Mouse (Mus musculus): Measurements from ENCODE around the gene Chia1. TPM values are rescaled to one million over a fixed set of nuclear protein-coding genes. Genes with fewer than 3 reads are reported as not detected.
"Not testable (repeated sequence)": the region's sequence is repeated elsewhere in the genome, so short reads cannot be mapped to it uniquely, and the experiment has no call there.

The Chia1 gene
- polyA plus RNA-seq (2012; ENCODE audit: insufficient read depth, insufficient read length, missing spikeins), result not detected in 2 replicates

DNA sequence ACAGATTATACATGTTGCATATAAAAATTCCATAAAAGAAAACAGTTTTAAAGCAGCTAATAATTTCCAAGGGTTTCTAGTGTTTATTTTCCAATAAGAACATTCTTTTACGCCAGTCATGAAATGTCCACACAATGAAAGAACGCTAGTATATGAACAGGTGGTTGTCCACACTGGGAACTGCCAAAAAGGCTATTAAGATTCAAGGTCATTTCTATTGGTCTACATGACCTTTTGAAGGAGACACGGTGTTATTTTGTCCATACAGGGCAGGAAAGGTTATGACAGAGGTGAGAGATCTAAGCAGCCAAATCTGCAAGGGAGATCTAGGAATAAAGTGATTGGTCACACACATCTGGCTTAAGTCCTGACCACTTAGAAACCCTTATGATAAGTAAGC lies at the start of gene Chia1:
TSS of gene Chia1 (plus strand) at position 301 of the 400 bp plus-strand sequence.
- H3K4me3 ChIP-seq (ENCODE audit: insufficient read depth, low read length), result no peak within 1 kb of the TSS
- TF ChIP-seq CTCF (IDR thresholded peaks at IDR 0.05; ENCODE audit: low read depth, low read length) (no peak), POLR2A (IDR thresholded peaks at IDR 0.05; ENCODE audit: borderline replicate concordance, low read depth, low read length) (no peak)
- no peaks in the 10 kb centered on the region for H3K4me1 ChIP-seq (ENCODE audit: control insufficient read depth, insufficient read depth, low read length)
- H3K27ac ChIP-seq (ENCODE audit: insufficient read depth, low read depth, low read length), result no peak within 1 kb of the TSS

DNA sequence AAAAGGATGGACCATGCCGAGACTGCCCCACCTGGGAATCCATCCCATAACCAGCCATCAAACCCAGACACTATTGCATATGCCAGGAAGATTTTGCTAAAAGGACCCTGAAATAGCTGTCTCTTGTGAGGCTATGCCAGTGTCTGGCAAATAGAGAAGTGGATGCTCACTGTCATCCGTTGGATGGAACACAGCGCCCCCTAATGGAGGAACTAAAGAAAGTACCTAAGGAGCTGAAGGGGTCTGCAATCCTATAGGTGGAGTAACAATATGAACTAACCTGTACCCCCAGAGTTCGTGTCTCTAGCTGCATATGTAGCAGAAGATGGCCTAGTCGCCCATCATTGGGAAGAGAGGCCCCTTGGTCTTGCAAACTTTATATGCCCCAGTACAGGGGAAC lies 45.3 kb upstream of the Chia1 start:
- not testable (repeated sequence) for H3K27ac ChIP-seq (ENCODE audit: insufficient read depth, low read depth, low read length); H3K4me1 ChIP-seq (ENCODE audit: control insufficient read depth, insufficient read depth, low read length); H3K4me3 ChIP-seq (ENCODE audit: insufficient read depth, low read length)

DNA sequence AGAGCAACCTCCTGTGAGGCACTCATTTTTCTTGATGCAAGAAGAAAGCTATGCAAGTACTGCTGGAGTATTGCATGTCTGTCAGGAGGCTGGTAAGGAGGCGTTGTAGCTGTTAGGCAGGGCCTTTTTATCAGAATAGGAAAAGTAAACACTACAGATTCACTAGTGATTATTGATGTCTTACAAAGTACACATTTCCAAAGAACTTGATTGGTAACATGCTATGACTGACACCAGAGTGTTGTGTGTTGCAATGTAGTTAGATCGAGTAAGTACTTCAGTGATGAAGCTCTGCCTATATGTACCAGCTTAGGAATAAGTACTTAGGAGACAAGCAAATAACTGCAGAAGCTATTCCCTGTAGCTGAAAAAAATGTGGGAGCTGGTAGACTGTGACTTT lies 42.0 kb upstream of the Chia1 start:
- TF ChIP-seq POLR2A (IDR thresholded peaks at IDR 0.05; ENCODE audit: borderline replicate concordance, low read depth, low read length) (no peak), CTCF (IDR thresholded peaks at IDR 0.05; ENCODE audit: low read depth, low read length) (no peak)
- no peaks in the 10 kb centered on the region for H3K4me1 ChIP-seq (ENCODE audit: control insufficient read depth, insufficient read depth, low read length)
- no peak overlapping the region for H3K4me3 ChIP-seq (ENCODE audit: insufficient read depth, low read length)
- H3K27ac ChIP-seq (ENCODE audit: insufficient read depth, low read depth, low read length), result no peak overlapping the region

DNA sequence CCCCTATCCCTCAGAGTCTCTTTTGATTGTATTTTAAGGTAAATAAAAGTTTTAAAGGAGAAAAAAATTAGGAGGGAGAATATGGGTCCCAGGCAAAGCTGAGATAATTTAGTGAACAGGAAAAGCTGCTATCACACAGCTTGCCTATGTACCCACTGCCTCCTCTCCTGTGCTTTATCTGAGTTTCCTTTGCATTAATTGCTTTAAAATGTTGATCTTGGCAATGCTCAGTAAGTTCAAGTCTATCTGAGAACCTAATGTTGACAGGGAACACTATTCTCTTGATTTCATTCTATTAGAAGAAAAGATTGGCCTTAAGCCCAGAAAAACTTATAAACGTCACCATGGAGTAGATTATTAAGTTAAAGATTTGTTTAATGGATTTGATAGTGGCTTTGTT lies 38.2 kb upstream of the Chia1 start:
- H3K27ac ChIP-seq (ENCODE audit: insufficient read depth, low read depth, low read length), result no peak overlapping the region
- no peak overlapping the region for H3K4me3 ChIP-seq (ENCODE audit: insufficient read depth, low read length)
- no peak for TF ChIP-seq CTCF (IDR thresholded peaks at IDR 0.05; ENCODE audit: low read depth, low read length)
- TF ChIP-seq POLR2A (IDR thresholded peaks at IDR 0.05; ENCODE audit: borderline replicate concordance, low read depth, low read length), result no peak
- H3K4me1 ChIP-seq (ENCODE audit: control insufficient read depth, insufficient read depth, low read length), result no peaks in the 10 kb centered on the region

DNA sequence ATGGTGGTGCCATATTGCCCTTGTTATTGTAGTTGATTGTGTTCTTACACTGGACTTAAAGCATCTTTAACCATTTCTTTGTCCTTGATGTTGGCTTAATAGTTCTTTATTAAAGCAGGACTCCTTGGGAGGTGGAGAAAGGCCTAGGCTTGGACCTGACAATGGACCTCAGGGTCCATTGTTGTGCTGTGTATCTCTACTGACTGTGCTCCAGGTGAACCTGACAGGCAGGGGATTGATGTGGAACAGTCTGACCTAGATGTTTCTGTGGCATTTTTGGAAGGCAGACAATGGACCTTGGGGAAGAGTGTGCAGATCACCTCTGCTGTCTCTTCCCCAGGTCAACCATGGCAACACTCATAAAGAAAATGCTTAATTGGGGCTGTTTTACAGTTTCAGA lies 14.0 kb downstream of the Chia1 start:
- H3K4me3 ChIP-seq (ENCODE audit: insufficient read depth, low read length), result no peak overlapping the region
- no peaks in the 10 kb centered on the region for H3K4me1 ChIP-seq (ENCODE audit: control insufficient read depth, insufficient read depth, low read length)
- no peak overlapping the region for H3K27ac ChIP-seq (ENCODE audit: insufficient read depth, low read depth, low read length)
- no peak for TF ChIP-seq POLR2A (IDR thresholded peaks at IDR 0.05; ENCODE audit: borderline replicate concordance, low read depth, low read length)
- TF ChIP-seq CTCF (IDR thresholded peaks at IDR 0.05; ENCODE audit: low read depth, low read length), result no peak

DNA sequence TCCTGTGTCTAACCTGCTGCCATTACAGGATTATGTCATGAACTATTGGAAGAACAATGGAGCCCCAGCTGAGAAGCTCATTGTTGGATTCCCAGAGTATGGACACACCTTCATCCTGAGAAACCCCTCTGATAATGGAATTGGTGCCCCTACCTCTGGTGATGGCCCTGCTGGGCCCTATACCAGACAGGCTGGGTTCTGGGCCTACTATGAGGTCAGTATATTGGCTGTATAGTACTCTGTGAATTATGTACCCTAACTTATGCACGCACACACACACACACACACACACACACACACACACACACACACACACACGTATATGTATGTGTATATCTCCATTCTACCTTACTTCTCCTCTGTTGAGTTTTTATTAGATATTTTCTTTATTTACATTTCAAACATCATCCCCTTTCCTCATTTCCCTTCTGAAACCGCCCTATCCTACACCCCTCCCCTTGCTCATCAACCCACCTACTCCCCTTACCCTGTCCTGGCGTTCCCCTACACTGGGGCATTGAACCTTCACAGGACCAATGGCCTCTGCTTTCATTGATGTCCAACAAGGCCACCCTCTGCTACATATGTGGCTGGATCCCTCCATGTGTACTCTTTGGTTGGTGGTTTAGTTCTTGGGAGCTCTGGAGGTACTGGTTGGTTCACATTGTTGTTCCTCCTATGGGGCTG lies 15.9 kb downstream of the Chia1 start:
- Histone ChIP-seq H3K27ac (ENCODE audit: insufficient read depth, low read depth, low read length) (no peak overlapping the region), H3K4me3 (ENCODE audit: insufficient read depth, low read length) (no peak overlapping the region), H3K4me1 (ENCODE audit: control insufficient read depth, insufficient read depth, low read length) (no peaks in the 10 kb centered on the region)
- TF ChIP-seq CTCF (IDR thresholded peaks at IDR 0.05; ENCODE audit: low read depth, low read length) (no peak), POLR2A (IDR thresholded peaks at IDR 0.05; ENCODE audit: borderline replicate concordance, low read depth, low read length) (no peak)

DNA sequence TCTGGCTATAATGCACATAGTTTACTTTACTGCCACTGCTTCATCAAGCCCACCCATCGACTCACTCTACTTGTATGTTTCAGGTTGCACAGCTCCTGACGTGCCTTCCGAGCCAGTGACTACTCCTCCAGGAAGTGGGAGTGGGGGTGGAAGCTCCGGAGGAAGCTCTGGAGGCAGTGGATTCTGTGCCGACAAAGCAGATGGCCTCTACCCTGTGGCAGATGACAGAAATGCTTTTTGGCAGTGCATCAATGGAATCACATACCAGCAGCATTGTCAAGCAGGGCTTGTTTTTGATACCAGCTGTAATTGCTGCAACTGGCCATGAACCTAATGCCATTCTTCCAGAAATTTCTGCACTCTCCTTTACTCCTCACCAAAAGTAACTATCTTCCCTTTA lies 18.7 kb downstream of the Chia1 start:
- H3K27ac ChIP-seq (ENCODE audit: insufficient read depth, low read depth, low read length), result no peak overlapping the region
- no peak overlapping the region for H3K4me3 ChIP-seq (ENCODE audit: insufficient read depth, low read length)
- no peaks in the 10 kb centered on the region for H3K4me1 ChIP-seq (ENCODE audit: control insufficient read depth, insufficient read depth, low read length)
- TF ChIP-seq CTCF (IDR thresholded peaks at IDR 0.05; ENCODE audit: low read depth, low read length), result no peak
- TF ChIP-seq POLR2A (IDR thresholded peaks at IDR 0.05; ENCODE audit: borderline replicate concordance, low read depth, low read length), result no peak

DNA sequence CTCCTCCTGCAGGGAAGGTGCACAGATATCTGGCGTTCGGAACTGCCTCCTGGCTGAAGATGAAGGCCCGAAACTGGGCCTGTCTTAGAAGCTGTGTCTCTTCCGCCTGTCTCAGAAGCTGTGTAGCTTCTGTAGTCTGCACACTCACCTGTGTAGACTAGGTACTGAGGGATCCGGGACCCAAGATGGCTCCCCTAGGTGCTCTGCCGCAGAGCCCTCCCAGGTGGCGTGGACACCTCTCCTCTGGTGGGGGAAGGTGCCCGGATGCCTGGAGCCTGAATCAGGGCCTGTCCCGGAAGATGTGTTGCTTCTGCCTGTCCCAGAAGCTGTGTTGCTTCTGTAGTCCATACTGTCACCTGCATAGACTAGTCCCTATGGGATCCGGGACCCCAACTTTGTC lies 31.1 kb downstream of the Chia1 start:
- no peak overlapping the region for H3K4me3 ChIP-seq (ENCODE audit: insufficient read depth, low read length)
- H3K4me1 ChIP-seq (ENCODE audit: control insufficient read depth, insufficient read depth, low read length), result no peaks in the 10 kb centered on the region
- H3K27ac ChIP-seq (ENCODE audit: insufficient read depth, low read depth, low read length), result no peak overlapping the region
- TF ChIP-seq CTCF (IDR thresholded peaks at IDR 0.05; ENCODE audit: low read depth, low read length) (no peak), POLR2A (IDR thresholded peaks at IDR 0.05; ENCODE audit: borderline replicate concordance, low read depth, low read length) (no peak)

DNA sequence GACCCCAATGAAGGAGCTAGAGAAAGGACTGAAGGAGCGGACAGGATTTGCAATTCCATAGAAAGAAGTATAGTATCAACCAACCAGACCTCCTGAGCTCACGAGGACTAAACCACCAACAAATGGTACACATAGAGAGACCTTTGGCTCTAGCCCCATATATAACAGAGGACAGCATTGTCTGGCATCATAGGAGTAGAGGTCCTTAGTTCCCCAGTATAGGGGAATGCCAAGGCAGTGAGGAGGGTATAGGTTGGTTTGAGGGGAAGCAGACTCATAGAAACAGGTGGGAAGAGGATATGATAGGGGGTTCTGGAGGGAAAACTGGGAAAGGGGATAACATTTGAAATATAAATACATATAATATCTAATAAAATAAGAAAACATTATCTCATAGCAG lies 41.4 kb downstream of the Chia1 start:
- H3K4me3 ChIP-seq (ENCODE audit: insufficient read depth, low read length), result no peak overlapping the region
- H3K4me1 ChIP-seq (ENCODE audit: control insufficient read depth, insufficient read depth, low read length), result no peaks in the 10 kb centered on the region
- TF ChIP-seq POLR2A (IDR thresholded peaks at IDR 0.05; ENCODE audit: borderline replicate concordance, low read depth, low read length) (no peak), CTCF (IDR thresholded peaks at IDR 0.05; ENCODE audit: low read depth, low read length) (no peak)
- no peak overlapping the region for H3K27ac ChIP-seq (ENCODE audit: insufficient read depth, low read depth, low read length)

DNA sequence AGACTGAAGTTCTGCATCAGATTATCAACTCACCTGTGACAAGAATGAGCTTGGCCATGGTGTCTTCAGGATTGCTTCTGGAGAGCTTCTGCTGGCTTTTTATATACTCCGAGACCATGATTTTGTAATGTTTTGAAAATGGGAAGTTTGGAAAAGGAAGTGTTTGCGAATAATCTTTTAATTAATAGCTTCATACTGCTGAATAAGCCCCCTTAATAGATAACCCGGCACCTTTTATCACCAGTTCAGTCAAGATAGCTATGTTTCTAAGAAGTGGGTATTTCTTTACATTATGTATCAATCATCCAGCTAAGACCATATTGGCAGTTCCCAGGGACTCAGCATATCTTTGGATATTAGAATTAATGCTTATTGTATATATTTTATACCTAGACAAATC lies 54.4 kb downstream of the Chia1 start, which contains the start of gene Chil3:
TSS of gene Chil3 (minus strand) at position 101 of the 400 bp plus-strand sequence.
- no peaks in the 10 kb centered on the region for H3K4me1 ChIP-seq (ENCODE audit: control insufficient read depth, insufficient read depth, low read length)
- TF ChIP-seq POLR2A (IDR thresholded peaks at IDR 0.05; ENCODE audit: borderline replicate concordance, low read depth, low read length), result no peak
- no peak for TF ChIP-seq CTCF (IDR thresholded peaks at IDR 0.05; ENCODE audit: low read depth, low read length)
- H3K4me3 ChIP-seq (ENCODE audit: insufficient read depth, low read length), result no peak within 1 kb of the TSS
- H3K27ac ChIP-seq (ENCODE audit: insufficient read depth, low read depth, low read length), result no peak within 1 kb of the TSS

All from bone marrow macrophage, adult 2 months (primary cell).